Comparison of ENCODE assay signal across 8 mouse cellular contexts in the genomic region with DNA sequence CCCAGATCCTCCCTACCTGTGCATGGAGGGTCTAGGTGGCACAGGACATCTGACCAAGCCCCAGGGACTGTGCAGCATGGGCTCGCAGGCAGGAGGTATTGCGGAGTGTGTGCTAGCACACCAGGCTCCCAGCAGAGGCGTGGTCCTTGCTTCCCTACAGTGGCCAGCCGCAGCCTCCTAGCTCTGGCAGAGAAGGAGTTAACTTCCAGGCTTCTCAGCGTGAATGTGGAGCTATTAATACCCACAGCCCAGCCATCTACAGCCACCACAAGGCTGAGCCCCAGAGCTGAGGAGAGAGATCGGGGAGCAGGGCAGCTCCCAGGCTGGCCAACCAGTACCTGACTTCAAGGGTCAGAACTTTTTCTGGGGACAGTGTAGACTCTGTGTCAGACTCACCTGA. TPM values are rescaled to one million over a fixed set of nuclear protein-coding genes. Genes with fewer than 3 reads are reported as not detected.
DNase-seq lines count a peak whose midpoint lies in the region; ATAC-seq and TF ChIP-seq lines count a peak whose summit lies in the region.

No protein-coding gene starts in this region.

- H3K9ac ChIP-seq in limb, embryonic 13.5 days = peak overlapping the region; percentile 48; the same call in 1 of the 2 replicates

- peaks cover 7% of the 10 kb centered on the region; the same call in 1 of the 2 replicates for H3K27me3 ChIP-seq in limb, embryonic 13.5 days

- TF ChIP-seq CTCF in layer of hippocampus, adult 2 months (conservative IDR thresholded peaks at IDR 0.05) = no peak

- WGBS in limb, embryonic 13.5 days = 2% methylated on average over 6 of the region's 6 CpGs

- H3K4me1 ChIP-seq in limb, embryonic 13.5 days = peaks cover 11% of the 10 kb centered on the region

- H3K36me3 ChIP-seq in limb, embryonic 13.5 days = no peaks in the 10 kb centered on the region

- 0 out of 2 replicates have a peak, but pooled peaks have one; percentile 19 for ATAC-seq in limb, embryonic 13.5 days (ENCODE audit: low FRiP score, low read depth)

- H3K4me2 ChIP-seq in limb, embryonic 13.5 days (replicated peaks) = peak overlapping the region; percentile 53

- peak overlapping the region; percentile 16; the same call in 1 of the 2 replicates for H3K4me3 ChIP-seq in limb, embryonic 13.5 days
- no peak overlapping the region for H3K4me3 ChIP-seq in layer of hippocampus, adult 2 months

- H3K9me3 ChIP-seq in limb, embryonic 13.5 days = no peaks in the 10 kb centered on the region

- peak; percentile 66 for DNase-seq in cerebellum, adult 11 months
- no peak for DNase-seq in cerebellum, postnatal 4 days (ENCODE audit: low spot score in 2 of 2)
- peak; percentile 71 to 77 for DNase-seq in cerebellum, postnatal 36 days
- DNase-seq in heart, adult 9 months (ENCODE audit: low spot score in 2 of 2) = peak; percentile 47 to 57
- no peak for DNase-seq in layer of hippocampus, adult 2 months (ENCODE audit: low spot score in 2 of 2)
- no peak for DNase-seq in right cerebral cortex, postnatal 36 days (ENCODE audit: low spot score in 2 of 2)
- DNase-seq in frontal cortex, postnatal 14 days (ENCODE audit: low spot score in 2 of 2) = no peak

- H3K27ac ChIP-seq in limb, embryonic 13.5 days = no peak overlapping the region
- H3K27ac ChIP-seq in layer of hippocampus, adult 2 months = no peak overlapping the region

RNA-seq across cellular contexts. Expression of gene Sbk1, which starts 24.3 kb away (rescaled TPM):
- polyA plus RNA-seq in limb, embryonic 13.5 days (2015; fragmentation: Nextera tagmentation; extraction: Ambion mirVana) = 56.7 and 58.2 TPM in 2 replicates
- total RNA-seq in layer of hippocampus, adult 2 months (2021) = 10 to 100 TPM; 71.9 to 73.3 TPM

RNA-seq across cellular contexts. Expression of gene Xpo6, which starts 47.8 kb away (rescaled TPM):
- 53.3 and 54.4 TPM in 2 replicates for polyA plus RNA-seq in limb, embryonic 13.5 days (2015; fragmentation: Nextera tagmentation; extraction: Ambion mirVana)
- 10 to 100 TPM; 91.1 to 92.3 TPM for total RNA-seq in layer of hippocampus, adult 2 months (2021)

Comparison
In these comparisons a context has a peak if more than half of its experiments do, and no peak if none do; other contexts are left out.
1. DNase-seq: peak in cerebellum, adult 11 months (single experiment), cerebellum, postnatal 36 days (2 of 2) and heart, adult 9 months (2 of 2); none in cerebellum, postnatal 4 days (0 of 2), layer of hippocampus, adult 2 months (0 of 2), right cerebral cortex, postnatal 36 days (0 of 2) and frontal cortex, postnatal 14 days (0 of 2).